19 mouse cellular contexts compared by ENCODE assay signal in the genomic region with DNA sequence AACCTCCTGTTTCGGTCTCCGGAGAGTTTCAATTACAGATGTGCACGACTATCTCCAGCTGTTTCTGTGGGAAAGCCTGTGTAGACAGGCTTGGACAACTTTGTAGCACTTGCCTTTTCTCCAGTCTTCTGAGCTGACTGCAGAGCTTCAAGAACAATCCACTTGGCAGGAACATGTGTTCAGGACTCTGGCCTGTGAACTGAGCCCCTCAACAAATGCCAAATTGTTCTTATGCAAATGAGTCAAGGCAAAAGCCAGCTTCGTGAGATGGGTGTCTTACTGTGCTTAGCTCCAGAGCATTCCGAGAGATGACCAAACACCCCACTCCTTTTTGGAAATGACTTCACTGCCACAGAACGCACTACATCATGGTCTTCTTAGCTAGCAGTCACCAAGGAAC. TPM values are rescaled to one million over a fixed set of nuclear protein-coding genes. Genes with fewer than 3 reads are reported as not detected.
A peak's percentile ranks its signal among the peaks of the same experiment; 100 is the strongest.
DNase-seq lines count a peak whose midpoint lies in the region; ATAC-seq lines count a peak whose summit lies in the region.
"Had no signal": no experiment of that assay in that cellular context is flagged by ENCODE, and none has a peak within 500 bp of the region (broad histone marks: within the 10 kb centered on the region; RNA-seq: fewer than 3 reads in every experiment).

No protein-coding gene starts in this region.

- DNase-seq in gastrocnemius, postnatal 14 days, result peak; percentile 5
- no peak for DNase-seq in gastrocnemius, adult 8-10 months (ENCODE audit: low spot score in 2 of 2)
- peak; percentile 43 to 50 for DNase-seq in heart, postnatal 10 days
- DNase-seq in heart, postnatal 25 days (ENCODE audit: low spot score), result no peak
- DNase-seq in lung, postnatal 36 days, result peak; percentile 26
- DNase-seq in lung, adult 18-20 months, result no peak
- no peak for DNase-seq in right cerebral cortex, postnatal 25 days
- DNase-seq: adrenal gland, adult 2 months; cerebellum, adult 8-10 months; thymus, postnatal 14 days had no signal

- H3K27ac ChIP-seq in stomach, embryonic 16.5 days (ENCODE audit: low read length), result 0 out of 2 replicates have a peak overlapping the region, but pooled peaks have one; percentile 34
- H3K27ac ChIP-seq: hindbrain, embryonic 13.5 days; limb, embryonic 10.5 days; lung, embryonic 15.5 days; midbrain, embryonic 15.5 days had no signal

- no peak for ATAC-seq in stomach, embryonic 16.5 days (ENCODE audit: insufficient read depth, low FRiP score)
- ATAC-seq: forebrain, embryonic 14.5 days; midbrain, embryonic 15.5 days had no signal

- intact Hi-C loops in gastrocnemius, postnatal 14 days (cut with DNase I; ENCODE audit: low total_unique reads), result no loop called here
- intact Hi-C loops in heart, postnatal 10 days (cut with DNase I), result no loop called here
- intact Hi-C loops in heart, postnatal 25 days (cut with DNase I), result no loop called here

- H3K9ac ChIP-seq in stomach, embryonic 16.5 days (ENCODE audit: low read length), result no peak overlapping the region
- H3K9ac ChIP-seq: heart, embryonic 12.5 days; hindbrain, embryonic 13.5 days; lung, embryonic 15.5 days; midbrain, embryonic 15.5 days had no signal

- no peak overlapping the region for H3K4me3 ChIP-seq in stomach, embryonic 16.5 days (replicated peaks; ENCODE audit: low read length)
- H3K4me3 ChIP-seq: erythroblast, embryonic 14.5 days; heart, embryonic 12.5 days; hindbrain, embryonic 13.5 days; limb, embryonic 10.5 days; lung, embryonic 15.5 days; midbrain, embryonic 15.5 days; myocyte had no signal

- H3K36me3 ChIP-seq in stomach, embryonic 16.5 days (ENCODE audit: control insufficient read depth, insufficient read depth, low read length), result peaks cover 14% of the 10 kb centered on the region; the same call in 1 of the 2 replicates

- H3K9me3 ChIP-seq in stomach, embryonic 16.5 days (replicated peaks; ENCODE audit: control insufficient read depth, low read length), result no peaks in the 10 kb centered on the region
- H3K9me3 ChIP-seq: heart, embryonic 12.5 days; hindbrain, embryonic 13.5 days; limb, embryonic 10.5 days; lung, embryonic 15.5 days; midbrain, embryonic 15.5 days had no signal

- no peak overlapping the region for H3K4me2 ChIP-seq in stomach, embryonic 16.5 days (ENCODE audit: low read depth, low read length)
- H3K4me2 ChIP-seq: heart, embryonic 12.5 days; hindbrain, embryonic 13.5 days; lung, embryonic 15.5 days; midbrain, embryonic 15.5 days had no signal

- H3K4me1 ChIP-seq in stomach, embryonic 16.5 days (ENCODE audit: control insufficient read depth, insufficient read depth, low read length), result peaks cover 7% of the 10 kb centered on the region; the same call in 1 of the 2 replicates
- H3K4me1 ChIP-seq: hindbrain, embryonic 13.5 days; midbrain, embryonic 15.5 days had no signal

- no peaks in the 10 kb centered on the region for H3K27me3 ChIP-seq in stomach, embryonic 16.5 days (ENCODE audit: control insufficient read depth, insufficient read depth, low read length)
- H3K27me3 ChIP-seq: heart, embryonic 12.5 days; hindbrain, embryonic 13.5 days; lung, embryonic 15.5 days; midbrain, embryonic 15.5 days had no signal

- WGBS in stomach, embryonic 16.5 days, result 80% methylated on average over 6 of the region's 6 CpGs

RNA-seq across cellular contexts. Expression of gene Brd7, which starts 33.3 kb away (rescaled TPM):
- 10 to 100 TPM; 60.9 to 71.4 TPM for total RNA-seq in gastrocnemius, postnatal 14 days (2021)
- total RNA-seq in gastrocnemius, adult 8-10 months (2022), result 10 to 100 TPM; 59.4 to 67.6 (median 63.1) TPM
- 10 to 100 TPM; 68.0 to 78.8 TPM for total RNA-seq in heart, postnatal 10 days (2021)
- total RNA-seq in heart, postnatal 25 days (2021), result 10 to 100 TPM; 83.5 to 88.0 TPM
- polyA plus RNA-seq in stomach, embryonic 16.5 days (2015; fragmentation: Nextera tagmentation; extraction: Ambion mirVana), result 33.1 and 35.0 TPM in 2 replicates

RNA-seq across cellular contexts. Expression of gene Adcy7, which starts 56.5 kb away (rescaled TPM):
- 10 to 100 TPM in 1 of 2 experiments, 1 to 10 TPM in 1; 6.8 to 13.3 TPM for total RNA-seq in gastrocnemius, postnatal 14 days (2021)
- total RNA-seq in gastrocnemius, adult 8-10 months (2022), result 1 to 10 TPM; 1.2 to 2.8 (median 1.7) TPM
- 10 to 100 TPM in 1 of 2 experiments, 1 to 10 TPM in 1; 8.5 to 10.5 TPM for total RNA-seq in heart, postnatal 10 days (2021)
- 1 to 10 TPM; 7.0 to 8.8 TPM for total RNA-seq in heart, postnatal 25 days (2021)
- 8.7 and 8.9 TPM in 2 replicates for polyA plus RNA-seq in stomach, embryonic 16.5 days (2015; fragmentation: Nextera tagmentation; extraction: Ambion mirVana)

Comparison
In these comparisons a context has a peak if more than half of its experiments do, and no peak if none do; other contexts are left out.
1. DNase-seq: peak in gastrocnemius, postnatal 14 days (single experiment), heart, postnatal 10 days (2 of 2) and lung, postnatal 36 days (single experiment); none in gastrocnemius, adult 8-10 months (0 of 2), heart, postnatal 25 days (single experiment), lung, adult 18-20 months (0 of 2) and right cerebral cortex, postnatal 25 days (single experiment).